Mouse (Mus musculus): ENCODE results near the gene Tmem44. TPM values are rescaled to one million over a fixed set of nuclear protein-coding genes. Genes with fewer than 3 reads are reported as not detected.
A peak's percentile ranks its signal among the peaks of the same experiment; 100 is the strongest.

Tmem44 gene
- polyA plus RNA-seq (2012; rRNA removed) = 1.4 and 3.1 TPM in 2 replicates

DNA sequence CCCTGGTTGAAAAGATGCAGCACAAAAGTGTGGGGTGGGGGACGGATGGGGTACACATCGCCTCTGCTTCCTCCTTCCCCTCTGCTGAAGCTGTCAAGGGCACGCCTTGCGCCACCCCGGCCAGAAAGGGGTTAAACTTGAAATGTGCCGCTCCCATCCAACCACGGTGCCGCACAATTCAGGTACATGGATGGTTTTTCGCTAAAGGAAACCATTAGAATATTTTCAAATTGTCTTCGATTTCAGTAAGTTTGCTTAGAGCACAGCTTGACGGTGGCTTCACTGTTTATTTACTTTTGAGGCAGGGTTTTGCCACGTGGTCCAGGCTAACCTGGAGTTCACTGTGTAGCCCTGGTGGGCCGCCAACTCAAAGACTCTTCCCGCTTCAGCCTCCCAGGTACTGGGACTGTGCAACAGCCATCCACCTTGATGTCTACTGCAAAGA lies at the start of gene Tmem44:
Gene Tmem44 (minus strand): TSS at position 95 of the 445 bp plus-strand sequence.
- H3K4me1 ChIP-seq (replicated peaks; ENCODE audit: control insufficient read depth, insufficient read depth, low read length) = peaks cover 4% of the 10 kb centered on the region
- DNase-seq = no peak
- no peaks in the 10 kb centered on the region for H3K36me3 ChIP-seq (ENCODE audit: control insufficient read depth, insufficient read depth, low read length)
- TF ChIP-seq CTCF (IDR thresholded peaks at IDR 0.05; ENCODE audit: borderline replicate concordance, control insufficient read depth, extremely low read depth, insufficient read depth, low read length, poor library complexity) = no peak
- TF ChIP-seq POLR2A (IDR thresholded peaks at IDR 0.05; ENCODE audit: control insufficient read depth, extremely low read depth, insufficient read depth, low read length, poor library complexity) = no peak
- H3K27ac ChIP-seq (ENCODE audit: control insufficient read depth, insufficient read depth, low read length) = no peak within 1 kb of the TSS
- H3K4me3 ChIP-seq (ENCODE audit: control insufficient read depth, insufficient read depth, low read length) = peak within 1 kb of the TSS; percentile 61
- no peaks in the 10 kb centered on the region for H3K27me3 ChIP-seq (ENCODE audit: control insufficient read depth, insufficient read depth, low read length)
- 12% methylated on average over 14 of the region's 14 CpGs for WGBS

DNA sequence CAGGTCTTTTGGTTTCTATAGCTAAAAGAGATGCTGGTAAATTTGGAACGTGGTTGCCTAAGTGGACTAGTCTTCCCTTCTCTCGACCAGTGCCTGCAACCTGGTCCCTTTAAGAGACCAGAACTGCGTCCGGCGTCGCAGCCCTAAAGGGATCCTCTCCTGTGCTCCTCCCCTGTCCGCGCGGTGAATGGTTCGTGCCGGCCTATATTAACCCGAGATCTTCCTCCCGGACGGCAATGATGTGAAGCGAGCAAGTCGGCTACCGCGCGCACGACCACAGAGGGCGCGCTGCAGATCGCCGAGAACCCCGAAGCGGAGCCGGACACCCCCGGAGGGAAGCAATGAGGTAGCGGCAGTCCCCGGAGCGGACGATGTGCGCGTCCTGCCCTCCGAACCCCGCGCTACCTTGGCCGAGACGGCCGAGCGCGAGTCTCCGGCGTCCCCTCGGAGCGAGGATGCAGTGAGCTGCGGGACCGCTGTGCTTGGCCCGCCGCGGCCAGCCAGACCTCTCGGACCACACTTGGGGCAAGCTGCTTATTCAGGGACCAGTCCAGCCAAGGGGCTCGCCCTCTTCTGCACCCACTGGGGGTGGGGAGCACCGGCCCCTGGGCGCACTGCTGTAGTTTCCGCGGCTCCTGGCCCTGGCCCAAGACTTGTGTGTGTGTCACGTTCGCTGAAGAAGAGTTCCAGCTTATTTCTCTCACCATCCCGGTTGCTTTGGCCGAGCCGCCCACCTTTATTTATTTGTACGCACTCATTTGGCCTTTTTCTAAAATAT lies 49.0 kb upstream of the Tmem44 start, which contains the start of gene Fam43a:
Gene Fam43a (plus strand): TSS at position 233 of the 778 bp plus-strand sequence.
- Histone ChIP-seq H3K27me3 (ENCODE audit: control insufficient read depth, insufficient read depth, low read length) (no peaks in the 10 kb centered on the region; the same call in 1 of the 2 replicates), H3K36me3 (ENCODE audit: control insufficient read depth, insufficient read depth, low read length) (no peaks in the 10 kb centered on the region), H3K4me1 (replicated peaks; ENCODE audit: control insufficient read depth, insufficient read depth, low read length) (peaks cover 33% of the 10 kb centered on the region), H3K4me3 (ENCODE audit: control insufficient read depth, insufficient read depth, low read length) (peak within 1 kb of the TSS; percentile 74), H3K27ac (ENCODE audit: control insufficient read depth, insufficient read depth, low read length) (no peak within 1 kb of the TSS)
- TF ChIP-seq POLR2A (IDR thresholded peaks at IDR 0.05; ENCODE audit: control insufficient read depth, extremely low read depth, insufficient read depth, low read length, poor library complexity) = 0 out of 2 replicates have a peak, but pooled peaks have one; percentile 20
- TF ChIP-seq CTCF (IDR thresholded peaks at IDR 0.05; ENCODE audit: borderline replicate concordance, control insufficient read depth, extremely low read depth, insufficient read depth, low read length, poor library complexity) = peak; percentile 41; the same call in 1 of the 2 replicates
- peak; percentile 63 for DNase-seq
- WGBS = under 1% methylated on average over 63 of the region's 63 CpGs

- no peak overlapping the region for H3K4me3 ChIP-seq (ENCODE audit: control insufficient read depth, insufficient read depth, low read length)
- peaks cover 21% of the 10 kb centered on the region for H3K4me1 ChIP-seq (replicated peaks; ENCODE audit: control insufficient read depth, insufficient read depth, low read length)
Measured at GRCm38 (mm10) chr16:30596959-30597681, 46.5 kb upstream of the Tmem44 start.

DNA sequence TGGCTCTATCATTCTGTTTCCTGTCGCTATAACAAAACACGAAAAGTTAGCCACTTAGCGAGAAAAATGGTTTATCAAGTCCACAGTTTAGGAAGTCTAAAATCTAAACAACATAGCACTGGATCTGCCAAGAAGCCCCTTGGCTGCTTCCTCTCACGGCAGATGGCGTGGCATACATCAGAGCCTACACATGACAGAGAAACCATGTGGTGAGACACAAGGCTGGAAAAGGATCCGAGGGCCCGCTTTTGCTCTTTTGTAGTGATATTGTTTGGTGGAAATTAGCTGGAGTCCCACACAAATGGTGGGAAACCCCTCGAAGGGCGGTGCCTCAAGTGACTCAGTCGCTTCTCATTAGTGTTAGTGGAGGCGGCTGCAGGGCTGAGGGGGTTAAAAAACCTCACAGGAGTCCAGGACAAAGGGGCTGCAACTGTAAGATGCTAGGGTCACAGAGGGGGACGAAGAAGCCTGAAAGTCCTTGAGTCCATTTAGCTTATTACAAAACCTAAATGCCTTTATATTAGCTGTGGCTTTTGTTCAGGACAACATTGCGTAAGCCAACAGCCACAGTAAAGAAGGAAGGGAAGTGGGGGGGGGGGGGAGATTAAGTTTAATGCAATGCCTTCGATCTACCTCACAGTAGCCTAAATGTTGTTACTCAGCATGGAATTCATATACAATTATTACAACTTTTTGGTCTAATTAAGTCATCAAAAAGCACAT lies 45.4 kb upstream of the Tmem44 start:
- Histone ChIP-seq H3K4me1 (replicated peaks; ENCODE audit: control insufficient read depth, insufficient read depth, low read length) (peaks cover 10% of the 10 kb centered on the region), H3K27ac (ENCODE audit: control insufficient read depth, insufficient read depth, low read length) (no peak overlapping the region), H3K4me3 (ENCODE audit: control insufficient read depth, insufficient read depth, low read length) (no peak overlapping the region), H3K36me3 (ENCODE audit: control insufficient read depth, insufficient read depth, low read length) (no peaks in the 10 kb centered on the region), H3K27me3 (ENCODE audit: control insufficient read depth, insufficient read depth, low read length) (no peaks in the 10 kb centered on the region; the same call in 1 of the 2 replicates)
- no peak for DNase-seq
- WGBS = 83% methylated on average over 14 of the region's 14 CpGs
- TF ChIP-seq CTCF (IDR thresholded peaks at IDR 0.05; ENCODE audit: borderline replicate concordance, control insufficient read depth, extremely low read depth, insufficient read depth, low read length, poor library complexity) (no peak), POLR2A (IDR thresholded peaks at IDR 0.05; ENCODE audit: control insufficient read depth, extremely low read depth, insufficient read depth, low read length, poor library complexity) (no peak)

More at GRCm38 (mm10) chr16:30596959-30597681, 46.5 kb upstream of the Tmem44 start:
- H3K36me3 ChIP-seq (ENCODE audit: control insufficient read depth, insufficient read depth, low read length) = no peaks in the 10 kb centered on the region
- WGBS = 13% methylated on average over 16 of the region's 16 CpGs
- H3K27me3 ChIP-seq (ENCODE audit: control insufficient read depth, insufficient read depth, low read length) = no peaks in the 10 kb centered on the region; the same call in 1 of the 2 replicates
- no peak overlapping the region for H3K27ac ChIP-seq (ENCODE audit: control insufficient read depth, insufficient read depth, low read length)
- TF ChIP-seq CTCF (IDR thresholded peaks at IDR 0.05; ENCODE audit: borderline replicate concordance, control insufficient read depth, extremely low read depth, insufficient read depth, low read length, poor library complexity) (peak; percentile 74; the same call in 1 of the 2 replicates), POLR2A (IDR thresholded peaks at IDR 0.05; ENCODE audit: control insufficient read depth, extremely low read depth, insufficient read depth, low read length, poor library complexity) (no peak)
- peak; percentile 85 for DNase-seq

DNA sequence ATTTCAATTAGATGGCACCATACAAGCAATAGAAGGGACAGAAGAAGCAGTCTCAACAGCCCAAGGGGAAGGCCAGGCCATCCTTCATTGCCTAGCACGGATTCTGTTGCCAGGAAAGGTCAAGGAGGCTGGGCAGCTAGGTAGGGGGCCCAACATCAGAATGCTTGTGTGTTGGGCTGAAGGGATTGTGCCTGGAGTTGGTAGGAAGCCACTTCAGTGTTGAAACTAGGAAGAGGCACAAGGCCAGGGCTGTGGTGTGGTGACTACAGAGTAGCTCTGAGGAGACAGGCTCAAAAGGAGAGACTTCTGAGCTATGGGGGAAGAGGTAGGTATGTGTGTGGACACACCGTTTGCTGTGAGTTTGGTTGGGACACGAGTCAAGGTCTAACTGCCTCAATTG lies 44.7 kb upstream of the Tmem44 start:
- Histone ChIP-seq H3K27ac (ENCODE audit: control insufficient read depth, insufficient read depth, low read length) (no peak overlapping the region), H3K27me3 (ENCODE audit: control insufficient read depth, insufficient read depth, low read length) (no peaks in the 10 kb centered on the region), H3K4me3 (ENCODE audit: control insufficient read depth, insufficient read depth, low read length) (no peak overlapping the region), H3K4me1 (replicated peaks; ENCODE audit: control insufficient read depth, insufficient read depth, low read length) (peaks cover 3% of the 10 kb centered on the region), H3K36me3 (ENCODE audit: control insufficient read depth, insufficient read depth, low read length) (no peaks in the 10 kb centered on the region)
- no peak for TF ChIP-seq POLR2A (IDR thresholded peaks at IDR 0.05; ENCODE audit: control insufficient read depth, extremely low read depth, insufficient read depth, low read length, poor library complexity)
- TF ChIP-seq CTCF (IDR thresholded peaks at IDR 0.05; ENCODE audit: borderline replicate concordance, control insufficient read depth, extremely low read depth, insufficient read depth, low read length, poor library complexity) = no peak
- no peak for DNase-seq
- 84% methylated on average over 3 of the region's 3 CpGs for WGBS

GRCm38 (mm10) chr16:30591990-30592389 lies 41.3 kb upstream of the Tmem44 start:
- no peaks in the 10 kb centered on the region for H3K36me3 ChIP-seq (ENCODE audit: control insufficient read depth, insufficient read depth, low read length)
- H3K27ac ChIP-seq (ENCODE audit: control insufficient read depth, insufficient read depth, low read length) = no peak overlapping the region
- no peak for DNase-seq
- TF ChIP-seq POLR2A (IDR thresholded peaks at IDR 0.05; ENCODE audit: control insufficient read depth, extremely low read depth, insufficient read depth, low read length, poor library complexity) (no peak), CTCF (IDR thresholded peaks at IDR 0.05; ENCODE audit: borderline replicate concordance, control insufficient read depth, extremely low read depth, insufficient read depth, low read length, poor library complexity) (no peak)
- no peak overlapping the region for H3K4me3 ChIP-seq (ENCODE audit: control insufficient read depth, insufficient read depth, low read length)
- 67% methylated on average over 3 of the region's 3 CpGs for WGBS
- H3K4me1 ChIP-seq (replicated peaks; ENCODE audit: control insufficient read depth, insufficient read depth, low read length) = no peaks in the 10 kb centered on the region
- no peaks in the 10 kb centered on the region for H3K27me3 ChIP-seq (ENCODE audit: control insufficient read depth, insufficient read depth, low read length)

All from thymus, adult 2 months (tissue).